Mouse (Mus musculus): ENCODE data around the gene Cd34.

- no peak for TF ChIP-seq CTCF (IDR thresholded peaks at IDR 0.05; ENCODE audit: control insufficient read depth, insufficient read depth, insufficient read length)
- no peak for TF ChIP-seq MYOD1 (IDR thresholded peaks at IDR 0.05; ENCODE audit: control insufficient read depth, insufficient read length, low read depth)
- TF ChIP-seq USF1 (IDR thresholded peaks at IDR 0.05; ENCODE audit: low read depth): no peak
- no peak for TF ChIP-seq CEBPB (IDR thresholded peaks at IDR 0.05; ENCODE audit: low read depth)
- no peak for TF ChIP-seq MYOG (IDR thresholded peaks at IDR 0.05; ENCODE audit: control insufficient read depth, extremely low read depth, insufficient read length)
- no peak for TF ChIP-seq MAX (IDR thresholded peaks at IDR 0.05)
These were observed 52.4 kb downstream of the Cd34 start for GRCm38 (mm10) chr1:194990976-194991375.
